In the genomic region with DNA sequence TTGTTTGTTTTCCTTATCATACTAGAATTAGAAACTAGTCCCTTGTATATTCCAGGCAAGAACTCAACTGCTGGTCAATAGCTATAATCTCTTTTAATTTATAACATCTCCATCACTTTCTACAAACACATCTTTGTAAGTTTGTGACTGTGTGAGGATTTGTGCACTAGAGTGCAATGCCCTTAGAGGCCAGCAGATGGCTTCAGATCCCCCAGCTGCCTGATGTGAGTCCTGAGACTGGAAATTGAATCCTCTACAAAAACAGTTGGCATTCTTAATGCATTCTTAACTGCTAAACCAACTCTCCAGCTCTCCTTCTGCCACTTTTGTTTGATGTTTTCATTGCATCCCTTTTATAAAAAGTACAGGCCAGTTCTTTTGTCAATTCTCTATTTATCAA, we compare ENCODE assay signal across 18 mouse cellular contexts. TPM values are rescaled to one million over a fixed set of nuclear protein-coding genes. Genes with fewer than 3 reads are reported as not detected.
DNase-seq lines count a peak whose midpoint lies in the region; TF ChIP-seq lines count a peak whose summit lies in the region.
"Had no signal": no experiment of that assay in that cellular context is flagged by ENCODE, and none has a peak within 500 bp of the region (broad histone marks: within the 10 kb centered on the region; RNA-seq: fewer than 3 reads in every experiment).

No protein-coding gene starts in this region.

- DNase-seq in gastrocnemius, adult 2 months: no peak
- DNase-seq in gastrocnemius, postnatal 14 days: no peak
- DNase-seq in lung, adult 2 months: no peak
- no peak for DNase-seq in lung, postnatal 10 days
- peak; percentile 45 for DNase-seq in ES-CJ7 (ENCODE audit: low read depth, low spot score)
- DNase-seq in induced T-regulatory cell, adult 2 months (ENCODE audit: low read depth): peak; percentile 22
- no peak for DNase-seq in layer of hippocampus, adult 8-10 months (ENCODE audit: low spot score in 2 of 2)
- DNase-seq in forebrain, embryonic 10.5 days (ENCODE audit: extremely low spot score, low spot score): no peak
- DNase-seq: adrenal gland, postnatal 14 days; cerebellum, adult 11 months; kidney, postnatal 10 days; layer of hippocampus, postnatal 36 days; thymus, postnatal 36 days had no signal

- H3K9me3 ChIP-seq in forebrain, embryonic 10.5 days: no peaks in the 10 kb centered on the region
- H3K9me3 ChIP-seq: heart, embryonic 13.5 days; limb, embryonic 15.5 days; midbrain, embryonic 10.5 days had no signal

- intact Hi-C loops in gastrocnemius, adult 2 months (cut with DNase I): no loop called here
- intact Hi-C loops in gastrocnemius, postnatal 14 days (cut with DNase I; ENCODE audit: low total_unique reads): loop anchor here (5.0 kb wide), 1 partner anchor 113 kb away; a partner anchor contains a TSS

- no peak overlapping the region for H3K27ac ChIP-seq in gastrocnemius, adult 2 months
- H3K27ac ChIP-seq in forebrain, embryonic 10.5 days: no peak overlapping the region
- H3K27ac ChIP-seq: heart, embryonic 13.5 days; hindbrain, embryonic 14.5 days; limb, embryonic 15.5 days; midbrain, embryonic 10.5 days had no signal

- H3K36me3 ChIP-seq in forebrain, embryonic 10.5 days (replicated peaks): no peaks in the 10 kb centered on the region
- H3K36me3 ChIP-seq: heart, embryonic 13.5 days; limb, embryonic 15.5 days; midbrain, embryonic 10.5 days had no signal

- no peak for TF ChIP-seq POLR2A in lung, adult 2 months (IDR thresholded peaks at IDR 0.05; ENCODE audit: borderline replicate concordance, extremely low read depth, low read depth, low read length)

- H3K4me1 ChIP-seq in lung, adult 2 months (ENCODE audit: control insufficient read depth, insufficient read depth, low read length): no peaks in the 10 kb centered on the region; the same call in 1 of the 2 replicates
- peaks cover 10% of the 10 kb centered on the region for H3K4me1 ChIP-seq in forebrain, embryonic 10.5 days

- TF ChIP-seq CTCF in gastrocnemius, adult 2 months (IDR thresholded peaks at IDR 0.05): peak; percentile 37; the same call in 1 of the 2 replicates
- 0 out of 2 replicates have a peak, but pooled peaks have one; percentile 13 for TF ChIP-seq CTCF in lung, adult 2 months (IDR thresholded peaks at IDR 0.05; ENCODE audit: insufficient read depth, low read length)

- H3K27me3 ChIP-seq in forebrain, embryonic 10.5 days (ENCODE audit: poor library complexity, severe bottlenecking): peaks cover 12% of the 10 kb centered on the region; the same call in 1 of the 2 replicates

- no peak overlapping the region for H3K4me3 ChIP-seq in gastrocnemius, adult 2 months
- no peak overlapping the region for H3K4me3 ChIP-seq in lung, adult 2 months (replicated peaks; ENCODE audit: extremely low read depth, low read depth, low read length)
- no peak overlapping the region for H3K4me3 ChIP-seq in forebrain, embryonic 10.5 days
- H3K4me3 ChIP-seq: heart, embryonic 13.5 days; limb, embryonic 15.5 days; midbrain, embryonic 10.5 days had no signal

RNA-seq across cellular contexts. Expression of a gene that starts 27.8 kb away (rescaled TPM):
- total RNA-seq in gastrocnemius, adult 2 months (2021): 10 to 100 TPM; 71.4 to 72.2 TPM
- total RNA-seq in gastrocnemius, postnatal 14 days (2021): 10 to 100 TPM; 59.5 to 66.0 TPM
- polyA plus RNA-seq in lung, adult 2 months (2012; rRNA removed): 23.8 and 38.2 TPM in 2 replicates
- 10 to 100 TPM; 89.5 to 93.9 (median 92.0) TPM for total RNA-seq in layer of hippocampus, adult 8-10 months (2022)
- 157 TPM in 2 replicates for polyA plus RNA-seq in forebrain, embryonic 10.5 days (2016; fragmentation: Nextera tagmentation; extraction: Ambion mirVana)

RNA-seq across cellular contexts. Expression of a gene that starts 49.8 kb away (rescaled TPM):
- total RNA-seq in gastrocnemius, adult 2 months (2021): not detected
- total RNA-seq in gastrocnemius, postnatal 14 days (2021): not detected
- 0.40 and 12.4 TPM in 2 replicates for polyA plus RNA-seq in lung, adult 2 months (2012; rRNA removed)
- total RNA-seq in layer of hippocampus, adult 8-10 months (2022): not detected
- polyA plus RNA-seq in forebrain, embryonic 10.5 days (2016; fragmentation: Nextera tagmentation; extraction: Ambion mirVana): 0.22 TPM in 1 of 2 replicates, not detected in the other
- total RNA-seq: adrenal gland, postnatal 14 days; gastrocnemius, adult 18-20 months; layer of hippocampus, postnatal 36 days had no signal
- polyA plus RNA-seq: heart, embryonic 13.5 days had no signal

Comparison
In these comparisons a context has a peak if more than half of its experiments do, and no peak if none do; other contexts are left out.
1. DNase-seq: peak in ES-CJ7 (single experiment) and induced T-regulatory cell, adult 2 months (single experiment); none in gastrocnemius, adult 2 months (single experiment), gastrocnemius, postnatal 14 days (single experiment), lung, adult 2 months (single experiment), lung, postnatal 10 days (single experiment), layer of hippocampus, adult 8-10 months (0 of 2) and forebrain, embryonic 10.5 days (single experiment).